Mouse (Mus musculus) testis, adult 2 months (tissue): ENCODE measurements around the gene Eva1b.

Experiments
- CTCF ChIP-seq: fragments of 200-500 bp; IDR thresholded peaks from 2 replicates; pipeline ENCODE4 v1.5.1; 2012; ENCODE audit warnings: low read depth, mild to moderate bottlenecking, inconsistent platforms, low read length, moderate library complexity; ENCODE audit not compliant: control insufficient read depth, insufficient read depth, insufficient replicate concordance
- POLR2A ChIP-seq: fragments of 200-500 bp; IDR thresholded peaks from 2 replicates; pipeline ENCODE4 v1.6.1; 2012; ENCODE audit warnings: low read depth, mild to moderate bottlenecking, inconsistent platforms, low read length, moderate library complexity; ENCODE audit not compliant: control insufficient read depth

DNA sequence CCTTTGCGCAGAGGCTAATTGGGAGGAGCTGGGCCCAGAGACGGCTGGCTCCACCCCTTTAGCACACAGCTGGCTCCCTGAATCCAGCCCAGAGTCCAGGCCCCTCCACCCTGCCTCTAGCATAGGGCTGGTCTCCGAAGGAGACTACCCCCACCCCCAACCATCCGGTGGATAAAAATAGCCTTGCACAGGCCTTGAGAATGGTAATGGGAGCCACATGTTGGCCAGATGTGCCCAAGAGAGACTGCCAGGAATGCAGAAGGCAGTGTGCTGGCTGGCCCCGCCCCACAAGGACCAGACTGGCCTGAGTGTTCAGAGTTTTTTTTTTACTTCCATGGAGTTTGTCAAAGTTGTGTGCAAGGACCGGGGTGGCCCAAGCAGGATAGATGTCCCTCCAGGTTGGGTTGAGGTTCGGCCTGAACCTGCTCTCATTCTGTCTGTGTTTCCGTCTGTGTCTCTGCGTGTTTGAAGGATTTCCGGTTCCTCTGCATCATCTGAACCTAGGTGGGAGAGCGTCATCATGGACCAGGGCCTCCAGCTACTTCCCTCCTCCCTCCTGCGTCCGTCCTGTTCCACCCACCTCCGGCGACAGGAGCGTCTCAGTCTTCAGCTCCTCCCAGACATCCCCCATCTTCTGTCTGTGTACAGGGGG, 2.9 kb downstream of the Eva1b start:
- no peak for TF ChIP-seq CTCF
- TF ChIP-seq POLR2A = no peak
